Mouse (Mus musculus): ENCODE results near the gene Gm5150.

GRCm38 (mm10) chr3:16006215-16006614 lies at the start of gene Gm5150:
- TF ChIP-seq POLR2A (IDR thresholded peaks at IDR 0.05; ENCODE audit: control insufficient read depth, extremely low read depth, insufficient read depth, low read length, poor library complexity): no peak
- TF ChIP-seq CTCF (IDR thresholded peaks at IDR 0.05; ENCODE audit: borderline replicate concordance, control insufficient read depth, extremely low read depth, insufficient read depth, low read length, poor library complexity): no peak
